Mouse (Mus musculus) kidney, postnatal 4 days (tissue): Measurements from ENCODE around the gene Clec1b.

Experiments
- DNase-seq, 2 experiments: peaks; one replicate each; pipeline ENCODE4 v3.0.0; 2021; ENCODE audit warnings: mixed read lengths in 2 of 2

The Clec1b gene

DNA sequence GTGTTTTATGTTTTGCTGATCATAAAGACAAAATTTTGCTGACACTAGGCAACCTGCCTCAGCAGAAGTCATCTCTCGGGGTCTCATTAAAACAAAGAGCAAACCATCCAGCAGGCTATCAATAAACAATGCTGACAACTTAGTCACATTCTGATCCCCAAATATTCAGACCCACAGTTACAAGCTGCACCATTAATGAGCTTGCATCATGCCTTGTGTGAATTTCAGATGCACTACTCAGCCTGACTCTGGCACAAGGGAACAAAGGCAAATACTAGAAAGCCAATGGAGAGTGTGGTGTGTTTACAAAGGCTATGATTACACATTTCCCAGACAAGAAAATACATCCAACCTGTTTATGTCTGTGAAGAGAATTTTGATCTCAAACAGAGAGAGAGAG is 17.1 kb downstream of the Clec1b start:
- DNase-seq, result no peak

GRCm38 (mm10) chr6:129422311-129422710 is 25.2 kb downstream of the Clec1b start:
- no peak for DNase-seq

GRCm38 (mm10) chr6:129423040-129423733 is 26.1 kb downstream of the Clec1b start:
- DNase-seq, result peak; percentile 61 to 67

DNA sequence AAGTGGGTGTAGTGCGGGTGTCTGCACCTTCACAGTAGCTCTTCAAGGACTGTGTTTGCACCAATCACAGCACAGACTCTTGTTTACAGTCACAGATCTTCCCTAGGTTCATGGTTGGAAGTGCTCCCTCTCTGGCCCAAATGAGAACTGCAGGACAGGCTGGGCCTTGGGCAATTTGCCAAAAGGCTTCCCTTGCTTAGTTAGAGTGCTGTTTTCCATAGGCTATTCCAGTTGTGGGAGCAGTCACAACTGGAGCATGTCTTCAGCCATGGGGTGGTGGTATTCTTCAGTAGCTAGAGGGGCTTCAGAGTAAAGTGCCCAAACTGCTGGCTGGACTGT is 26.6 kb downstream of the Clec1b start:
- DNase-seq, result peak; percentile 84 to 86

- DNase-seq, result peak in 1 of 2 experiments; percentile 10
Measured at GRCm38 (mm10) chr6:129425217-129425616, 28.1 kb downstream of the Clec1b start.

GRCm38 (mm10) chr6:129425812-129426211 is 28.7 kb downstream of the Clec1b start:
- DNase-seq, result peak; percentile 14 to 29

GRCm38 (mm10) chr6:129427281-129427680 is 30.2 kb downstream of the Clec1b start:
- DNase-seq, result no peak

- DNase-seq, result no peak
Measured at GRCm38 (mm10) chr6:129434239-129434638, 37.1 kb downstream of the Clec1b start.

DNA sequence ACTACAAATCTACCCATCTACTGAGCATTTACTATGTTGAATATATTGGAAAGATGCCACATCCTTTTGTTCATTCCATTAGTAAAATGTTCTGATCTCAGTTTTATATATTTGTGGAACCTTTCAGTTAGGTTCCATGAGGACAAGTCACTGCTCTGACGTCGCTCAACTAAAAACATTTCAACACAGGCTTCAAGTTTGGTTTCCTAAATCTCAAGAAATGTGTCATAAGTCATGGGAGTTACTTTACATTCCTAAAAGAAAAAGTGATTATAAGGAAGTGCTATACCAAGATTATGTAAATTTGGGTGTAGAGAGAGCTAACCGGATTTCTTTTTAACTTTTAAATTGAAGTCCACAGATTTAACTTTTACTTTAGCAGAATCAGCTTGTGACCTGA is 38.9 kb downstream of the Clec1b start:
- no peak for DNase-seq

GRCm38 (mm10) chr6:129438033-129438432 is 40.9 kb downstream of the Clec1b start:
- no peak for DNase-seq

DNA sequence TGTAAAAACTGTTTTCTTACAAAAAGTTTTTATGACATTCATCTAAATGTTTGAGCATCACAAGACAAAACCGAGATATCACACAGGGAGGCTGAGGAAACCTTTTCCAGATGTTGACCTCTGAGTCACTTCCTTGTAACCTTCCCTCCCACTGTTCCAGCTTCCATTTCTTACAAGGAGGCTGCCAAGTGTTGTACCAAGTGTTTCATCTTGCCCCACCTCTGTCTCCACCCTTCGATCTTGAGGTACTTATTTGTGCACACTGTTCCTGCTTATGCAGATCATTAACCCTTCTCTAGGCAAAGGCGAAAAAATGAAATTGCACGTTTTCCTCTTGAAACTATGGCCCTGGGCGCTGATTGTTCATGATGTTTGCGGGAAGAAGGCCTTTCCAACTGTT is 52.6 kb downstream of the Clec1b start:
- no peak for DNase-seq

- peak; percentile 50 to 70 for DNase-seq
Measured at GRCm38 (mm10) chr6:129451411-129452039, 54.4 kb downstream of the Clec1b start, which contains the start of gene Clec1a. Gene Clec1a (minus strand): TSS chr6:129452000.
